9 mouse cellular contexts compared by ENCODE assay signal in genomic region chr1:163311861-163312811, GRCm38 (mm10). TPM values are rescaled to one million over a fixed set of nuclear protein-coding genes. Genes with fewer than 3 reads are reported as not detected.
DNase-seq lines count a peak whose midpoint lies in the region; ATAC-seq lines count a peak whose summit lies in the region.
"Had no signal": no experiment of that assay in that cellular context is flagged by ENCODE, and none has a peak within 500 bp of the region (broad histone marks: within the 10 kb centered on the region; RNA-seq: fewer than 3 reads in every experiment).

No protein-coding gene starts in this region.

- no peaks in the 10 kb centered on the region for H3K9me3 ChIP-seq in intestine, embryonic 16.5 days (ENCODE audit: control insufficient read depth, low read length)
- H3K9me3 ChIP-seq in lung, embryonic 16.5 days (ENCODE audit: control insufficient read depth, low read length): no peaks in the 10 kb centered on the region
- H3K9me3 ChIP-seq: G1E had no signal

- H3K9ac ChIP-seq in intestine, embryonic 16.5 days (ENCODE audit: low read depth, low read length): peak overlapping the region; percentile 53
- H3K9ac ChIP-seq in lung, embryonic 16.5 days (ENCODE audit: low read length): peak overlapping the region; percentile 71

- peak overlapping the region; percentile 84 for H3K4me2 ChIP-seq in intestine, embryonic 16.5 days (ENCODE audit: low read depth, low read length)
- H3K4me2 ChIP-seq in lung, embryonic 16.5 days (ENCODE audit: low read depth, low read length): peak overlapping the region; percentile 88

- H3K36me3 ChIP-seq in intestine, embryonic 16.5 days (ENCODE audit: control insufficient read depth, insufficient read depth, low read length): no peaks in the 10 kb centered on the region
- no peaks in the 10 kb centered on the region for H3K36me3 ChIP-seq in lung, embryonic 16.5 days (ENCODE audit: control insufficient read depth, insufficient read depth, low read length)
- H3K36me3 ChIP-seq: G1E had no signal

- H3K27me3 ChIP-seq in intestine, embryonic 16.5 days (replicated peaks; ENCODE audit: control insufficient read depth, insufficient read depth, low read length): peaks cover 46% of the 10 kb centered on the region
- peaks cover 59% of the 10 kb centered on the region for H3K27me3 ChIP-seq in lung, embryonic 16.5 days (ENCODE audit: control insufficient read depth, insufficient read depth, low read depth, low read length)

- WGBS in intestine, embryonic 16.5 days: under 1% methylated on average over 59 of the region's 59 CpGs
- under 1% methylated on average over 56 of the region's 59 CpGs for WGBS in lung, embryonic 16.5 days

- ATAC-seq in common myeloid progenitor, adult 5-6 weeks (replicated peaks; ENCODE audit: low read depth, poor library complexity, severe bottlenecking): peak; percentile 37
- peak; percentile 54 for ATAC-seq in granulocyte monocyte progenitor cell, adult 5-6 weeks (replicated peaks; ENCODE audit: poor library complexity, severe bottlenecking)
- peak; percentile 62 for ATAC-seq in intestine, embryonic 16.5 days
- ATAC-seq in lung, embryonic 16.5 days (ENCODE audit: low read depth): peak; percentile 85

- H3K4me3 ChIP-seq in intestine, embryonic 16.5 days (ENCODE audit: low read length): peak overlapping the region; percentile 51
- H3K4me3 ChIP-seq in lung, embryonic 16.5 days (ENCODE audit: low read length): peak overlapping the region; percentile 63

- H3K4me1 ChIP-seq in intestine, embryonic 16.5 days (ENCODE audit: control insufficient read depth, insufficient read depth, low read length): peaks cover 12% of the 10 kb centered on the region
- no peaks in the 10 kb centered on the region; the same call in 1 of the 2 replicates for H3K4me1 ChIP-seq in lung, embryonic 16.5 days (replicated peaks; ENCODE audit: control insufficient read depth, insufficient read depth, low read length)

- peak; percentile 14 to 28 for DNase-seq in frontal cortex, postnatal 36 days (ENCODE audit: low spot score in 2 of 2)
- no peak for DNase-seq in frontal cortex, postnatal 25 days (ENCODE audit: low spot score in 2 of 2)
- DNase-seq in retina, embryonic 14.5 days (ENCODE audit: low spot score): peak; percentile 61
- no peak for DNase-seq in layer of hippocampus, adult 8-10 months (ENCODE audit: low spot score in 2 of 2)

- H3K27ac ChIP-seq in intestine, embryonic 16.5 days (ENCODE audit: low read length): no peak overlapping the region
- H3K27ac ChIP-seq in lung, embryonic 16.5 days (ENCODE audit: low read length): peak overlapping the region; percentile 49; the same call in 1 of the 2 replicates

RNA-seq across cellular contexts. Expression of gene Prrx1, which starts 1.4 kb away (rescaled TPM):
- not detected in 2 replicates for total RNA-seq in common myeloid progenitor, adult 5-6 weeks (2017)
- total RNA-seq in granulocyte monocyte progenitor cell, adult 5-6 weeks (2014; fragmentation: Nextera tagmentation): not detected in 2 replicates
- not detected in 2 replicates for total RNA-seq in granulocyte monocyte progenitor cell, adult 5-6 weeks (2017)
- polyA plus RNA-seq in intestine, embryonic 16.5 days (2015; fragmentation: Nextera tagmentation; extraction: Ambion mirVana): 5.7 and 7.9 TPM in 2 replicates
- polyA plus RNA-seq in lung, embryonic 16.5 days (2015; fragmentation: Nextera tagmentation; extraction: Ambion mirVana): 10.0 and 10.9 TPM in 2 replicates
- total RNA-seq in layer of hippocampus, adult 8-10 months (2022): 1 to 10 TPM; 5.3 to 6.9 (median 5.7) TPM
- polyA plus RNA-seq: G1E had no signal

Comparison
In these comparisons a context has a peak if more than half of its experiments do, and no peak if none do; other contexts are left out.
1. DNase-seq: peak in frontal cortex, postnatal 36 days (2 of 2) and retina, embryonic 14.5 days (single experiment); none in frontal cortex, postnatal 25 days (0 of 2) and layer of hippocampus, adult 8-10 months (0 of 2).
2. Peak in every context shown above with its lines, with median percentiles within 50 percentile points of each other: ATAC-seq.